Mouse (Mus musculus) adrenal gland, postnatal 36 days (tissue): Measurements from ENCODE around the gene Palm2. TPM values are rescaled to one million over a fixed set of nuclear protein-coding genes. Genes with fewer than 3 reads are reported as not detected.

Experiments
- DNase-seq, 2 experiments: peaks; one replicate each; pipeline ENCODE4 v3.0.0; 2021; ENCODE audit warnings: mixed read lengths in 1 of 2
- total RNA-seq, 2 experiments: library from RNA; stranded (reverse); gene quantifications; 2 replicates each; pipeline ENCODE4 v1.2.3; 2021

Palm2 gene
- total RNA-seq, 2 experiments from 2014 or later: 12.7 to 47.5 TPM

DNA sequence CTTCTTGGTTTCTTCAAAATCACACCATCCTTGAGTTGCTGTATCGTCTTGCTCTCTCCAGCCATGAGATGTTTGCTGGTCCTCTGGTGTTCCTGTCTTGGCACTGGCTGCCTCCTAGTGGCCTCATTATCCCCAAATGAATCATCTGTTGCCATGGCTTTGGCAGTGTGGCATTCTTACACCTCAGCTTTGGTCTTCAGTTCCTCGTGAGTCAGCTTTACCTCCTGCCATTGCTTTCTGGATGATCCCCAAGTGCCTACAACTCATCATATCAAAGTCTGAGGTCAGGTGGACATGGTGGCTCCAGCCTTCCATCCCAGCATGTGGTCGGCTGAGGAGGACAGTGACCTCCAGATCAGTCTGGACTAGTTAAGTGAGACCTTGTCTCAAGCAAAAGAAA is 232.1 kb downstream of the Palm2 start:
- DNase-seq: peak; percentile 43 to 63

DNA sequence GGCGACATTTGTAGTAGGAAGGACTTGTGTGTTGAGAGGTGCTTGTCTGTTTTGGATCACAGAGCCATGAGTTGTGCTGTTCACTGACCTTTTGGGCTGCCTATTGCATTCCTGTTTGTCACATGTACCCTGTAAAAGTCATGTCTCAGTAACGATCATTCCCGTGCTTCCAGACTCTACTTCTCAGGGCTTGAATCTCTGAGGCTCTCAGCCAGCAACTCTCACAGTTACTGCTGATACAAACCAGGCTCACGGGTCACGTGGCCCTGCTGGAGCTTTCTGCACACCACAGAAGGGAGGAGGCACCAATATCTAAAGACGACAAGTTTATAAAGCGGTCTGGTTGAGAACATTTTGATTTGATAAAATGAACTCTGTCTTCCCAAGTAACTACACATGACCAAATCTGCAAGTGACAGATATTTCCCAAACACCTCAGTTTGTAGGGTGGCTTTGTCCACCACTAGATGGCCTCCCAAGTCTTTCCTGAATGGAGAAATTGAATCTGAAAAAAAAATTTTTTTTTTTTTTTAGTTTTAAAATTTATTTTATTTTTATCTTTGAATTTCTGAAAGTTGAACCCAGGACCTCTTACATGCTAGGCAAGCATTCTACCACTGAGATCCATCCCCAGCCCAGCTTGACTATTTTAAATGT is 236.9 kb downstream of the Palm2 start:
- peak; percentile 40 to 61 for DNase-seq

DNA sequence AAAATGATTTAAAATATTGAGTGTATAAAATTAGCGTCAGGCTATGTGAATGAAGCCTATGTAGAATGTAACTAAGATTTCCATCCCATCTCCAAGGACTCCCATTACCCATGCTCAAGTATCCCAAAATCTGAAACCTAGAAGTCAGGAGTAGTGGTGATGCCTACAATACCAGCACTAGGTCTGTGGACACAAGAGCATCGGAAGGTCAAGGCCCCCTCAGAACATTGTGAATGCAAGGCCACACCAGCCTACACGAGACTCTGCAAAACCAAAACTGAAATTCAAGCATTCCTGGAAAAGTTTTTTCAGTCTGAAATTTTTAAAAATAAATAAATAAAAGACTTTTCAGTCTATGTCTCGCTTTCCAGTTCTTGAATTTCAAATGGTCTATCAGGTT is 238.5 kb downstream of the Palm2 start:
- DNase-seq: peak; percentile 31 to 35

DNA sequence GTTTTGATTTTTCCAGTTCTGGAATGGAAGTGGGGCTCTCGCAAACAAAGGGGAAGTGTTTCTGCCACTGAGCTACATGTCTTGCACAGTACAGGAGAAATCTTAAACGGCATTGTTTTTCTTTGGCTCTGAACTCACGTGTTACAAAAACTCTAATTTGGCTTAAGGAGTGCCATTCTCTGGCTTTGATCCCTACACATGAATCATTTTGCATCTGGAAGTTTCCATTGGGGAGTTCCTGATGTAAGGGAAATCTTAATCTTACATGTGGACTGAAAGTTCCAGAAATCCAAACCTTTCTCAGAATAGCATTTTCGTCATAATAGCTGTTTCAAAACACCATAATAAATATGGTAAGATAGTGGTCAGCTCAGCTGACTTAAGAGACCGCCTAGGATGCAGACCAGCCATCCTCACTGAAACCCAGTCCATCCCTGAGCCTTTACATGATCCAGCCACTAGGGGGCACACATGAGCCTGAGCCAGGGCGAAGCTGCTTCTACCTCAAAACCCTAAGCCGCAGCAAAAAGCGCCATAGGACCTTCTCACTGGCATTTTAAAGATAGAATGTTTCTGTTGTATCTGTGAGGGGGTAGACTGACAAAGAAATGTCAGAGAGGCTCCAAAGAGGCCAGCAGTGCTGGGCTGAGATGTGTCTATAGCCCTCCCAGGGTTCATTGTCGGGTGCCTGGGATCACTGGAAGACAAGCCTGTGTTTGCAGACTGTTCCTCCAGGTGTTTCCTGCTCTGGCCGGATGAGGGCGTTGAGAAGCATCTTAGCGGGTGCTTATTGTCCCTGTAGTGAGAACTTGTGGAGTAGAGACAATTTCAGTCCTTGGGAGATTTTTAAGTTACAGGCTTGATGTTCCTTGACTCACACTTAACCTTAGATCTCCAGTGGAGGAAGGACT is 239.2 kb downstream of the Palm2 start:
- DNase-seq: peak; percentile 92 to 93

DNA sequence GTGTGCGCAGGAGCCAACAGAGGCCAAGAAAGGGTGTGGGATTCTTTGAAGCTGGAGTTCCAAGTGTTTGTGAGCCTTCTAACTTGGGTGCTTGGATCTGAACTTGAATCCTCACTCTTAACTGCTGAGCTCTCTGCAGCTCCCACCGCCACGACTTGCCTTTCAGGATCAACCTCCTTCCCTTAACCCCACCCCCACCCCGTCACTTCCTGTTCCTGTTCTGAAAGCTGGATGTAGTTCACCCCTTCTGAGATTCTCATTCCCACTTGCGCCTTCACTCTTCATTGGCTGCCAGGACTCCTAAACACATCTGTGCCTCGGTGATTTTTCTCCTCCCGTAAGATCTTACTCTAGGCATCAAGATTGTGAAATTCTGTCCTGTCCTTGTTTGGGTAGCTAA is 240.3 kb downstream of the Palm2 start:
- no peak for DNase-seq

DNA sequence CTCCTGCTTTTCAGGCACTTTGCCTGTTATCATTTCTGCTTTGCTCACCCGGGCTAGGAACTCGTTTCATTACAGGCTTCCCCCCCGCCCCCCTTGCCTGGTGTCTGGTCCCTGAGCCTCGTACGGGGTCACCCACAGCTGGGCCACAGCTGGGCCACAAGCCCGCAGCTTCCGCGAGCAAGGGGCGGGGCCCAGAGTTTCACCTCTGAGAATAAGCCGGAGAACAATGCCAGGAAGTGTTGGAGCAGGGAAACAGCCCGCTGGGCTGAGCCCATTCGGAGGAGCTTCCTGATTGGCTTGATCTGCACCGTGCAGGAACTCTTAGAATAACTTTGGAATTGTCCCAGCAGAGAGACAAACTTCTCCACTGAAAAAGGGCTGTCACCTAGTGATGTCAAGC is 241.3 kb downstream of the Palm2 start:
- DNase-seq: peak; percentile 73 to 81

DNA sequence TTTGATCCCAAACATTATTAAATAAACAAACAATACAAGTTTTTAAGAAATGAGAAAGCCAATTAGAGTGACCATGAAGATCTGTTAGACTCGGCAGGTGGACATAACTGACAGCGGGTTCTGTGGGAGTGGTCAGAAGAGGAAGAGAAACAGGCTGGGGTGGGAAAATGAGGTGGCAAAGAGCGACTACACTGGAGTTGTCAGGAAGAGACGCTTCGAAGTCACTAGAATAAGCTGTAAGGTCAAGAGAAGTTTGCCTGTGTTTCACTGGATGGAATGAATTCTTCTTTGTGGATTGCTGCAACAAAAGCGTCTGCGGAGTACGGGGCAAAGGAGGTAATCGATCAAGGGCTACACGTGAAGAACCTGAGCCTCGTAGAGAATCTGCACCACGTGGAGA is 243.9 kb downstream of the Palm2 start:
- DNase-seq: no peak

DNA sequence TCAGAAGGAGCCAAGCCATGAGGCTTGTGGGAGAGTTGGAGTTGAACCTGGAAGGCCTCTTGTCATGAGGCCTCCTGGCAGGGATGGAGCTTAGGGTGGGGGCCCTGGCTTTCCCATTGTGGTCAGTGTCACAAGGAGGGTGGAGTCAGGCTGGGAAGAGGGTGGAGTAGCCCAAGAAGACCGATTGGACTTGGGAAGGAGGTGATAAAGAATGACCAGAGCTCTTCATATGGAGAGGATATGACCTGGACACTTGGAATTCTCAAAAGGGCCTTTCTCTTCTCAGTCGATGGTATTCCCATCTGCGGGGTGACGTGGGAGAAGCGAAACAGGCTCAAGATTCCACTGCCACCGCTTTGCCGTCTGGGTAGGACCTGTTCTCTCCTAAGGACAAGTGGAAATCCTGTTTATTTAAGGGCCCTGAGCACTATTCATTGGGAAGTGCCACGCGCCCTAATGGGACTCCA is 245.0 kb downstream of the Palm2 start:
- DNase-seq: peak in 1 of 2 experiments; percentile 11

DNA sequence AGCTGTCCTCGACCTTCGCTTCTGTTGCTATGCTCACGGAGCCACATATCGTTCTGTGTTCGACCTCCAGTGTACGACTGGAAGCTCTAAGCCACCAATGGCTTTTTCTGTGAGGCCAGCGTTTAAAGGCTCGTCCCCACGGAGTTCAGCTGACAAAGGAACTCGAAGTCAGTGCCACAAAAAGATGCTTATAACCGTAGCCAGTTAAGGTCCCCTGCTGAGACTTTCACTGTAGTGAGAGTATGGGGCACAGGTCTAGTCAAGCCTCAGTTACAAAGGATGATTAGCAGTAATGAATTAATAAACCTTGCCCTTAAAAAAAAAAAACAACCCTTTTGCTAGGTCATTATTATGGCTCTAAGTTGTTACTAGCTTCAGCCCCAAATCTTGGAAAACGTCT is 246.1 kb downstream of the Palm2 start:
- no peak for DNase-seq

DNA sequence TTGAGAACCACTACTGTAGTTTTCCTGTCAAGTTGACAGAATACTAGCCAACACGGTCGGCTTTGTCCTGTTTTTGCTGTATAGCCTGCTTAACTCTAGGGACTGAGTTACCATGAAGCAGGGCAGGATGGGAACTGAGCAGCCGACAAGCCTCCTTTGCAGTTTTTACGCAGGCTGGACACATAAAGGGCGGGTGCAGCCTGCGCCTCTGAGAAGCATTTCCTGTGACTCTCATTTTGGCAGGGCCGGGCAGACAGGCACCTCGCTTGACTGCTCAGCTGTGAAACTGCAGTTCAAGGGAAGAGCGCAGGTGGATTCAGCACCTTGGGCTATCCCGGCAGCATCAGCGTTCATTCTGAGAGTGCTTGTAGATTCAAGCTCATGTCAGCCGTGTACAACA is 247.5 kb downstream of the Palm2 start:
- peak in 1 of 2 experiments; percentile 43 for DNase-seq

DNA sequence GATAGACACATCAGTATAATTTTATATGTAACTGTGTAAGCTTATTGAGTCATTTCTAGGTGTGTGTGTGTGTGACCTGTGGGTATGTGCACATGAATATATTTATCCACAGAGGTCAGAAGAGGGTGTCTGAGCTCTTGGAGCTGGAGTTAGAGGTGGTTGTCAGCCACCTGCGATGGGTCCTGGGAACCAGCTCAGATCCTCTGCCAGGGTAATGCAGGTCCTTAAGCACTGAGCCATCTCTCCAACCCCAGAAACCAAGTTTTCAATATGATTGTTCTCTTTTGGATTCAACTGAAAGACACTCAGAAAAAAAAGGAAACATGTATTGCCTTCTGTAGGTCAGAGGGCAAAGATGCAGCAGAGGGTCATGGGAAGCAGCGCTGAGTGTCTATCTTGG is 248.3 kb downstream of the Palm2 start:
- no peak for DNase-seq

DNA sequence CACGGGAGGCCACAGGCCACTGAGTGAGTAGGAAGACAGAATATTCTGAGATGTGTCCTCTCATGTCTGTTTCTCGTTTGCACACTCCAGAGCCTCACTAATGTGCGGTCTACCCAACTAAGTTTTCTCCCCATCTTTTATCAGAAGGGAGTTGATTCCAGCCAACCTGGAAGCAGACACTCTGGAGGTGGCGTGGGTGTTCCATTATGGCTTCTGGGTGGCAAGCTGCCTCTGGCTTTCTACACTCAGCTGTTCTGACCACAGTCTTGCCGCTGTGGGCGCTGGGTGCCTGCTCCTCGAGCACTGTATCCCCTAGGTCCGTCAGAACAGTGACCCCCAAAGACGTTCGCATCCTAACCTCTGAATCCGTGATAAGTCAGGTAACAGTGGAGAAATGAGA is 248.9 kb downstream of the Palm2 start:
- no peak for DNase-seq

DNA sequence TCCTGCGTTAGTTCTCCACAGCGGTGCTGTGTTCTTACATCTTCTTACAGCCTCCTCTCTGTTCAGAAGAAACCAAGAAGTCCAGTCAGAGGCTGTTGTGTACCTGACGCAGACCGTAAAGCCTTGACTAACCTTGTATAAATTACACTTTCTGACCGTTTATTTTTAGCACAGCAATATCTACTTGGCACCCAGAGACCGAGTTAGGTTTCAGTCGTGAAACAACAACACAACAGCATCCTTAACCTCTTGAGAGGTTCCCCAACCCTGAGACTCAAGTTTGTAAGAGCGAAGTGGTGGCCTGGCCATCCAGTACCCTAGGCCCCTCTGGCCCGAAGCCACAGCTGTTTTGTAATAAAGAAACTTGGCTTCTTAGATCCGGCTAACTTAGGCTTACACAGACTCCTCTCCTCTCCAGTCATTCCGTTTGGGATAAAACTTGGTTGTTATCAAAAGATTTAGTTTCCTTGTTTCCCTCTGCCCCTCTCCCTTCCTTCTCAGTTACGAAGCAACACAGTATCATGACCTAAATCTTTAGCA is 250.7 kb downstream of the Palm2 start:
- DNase-seq: no peak

DNA sequence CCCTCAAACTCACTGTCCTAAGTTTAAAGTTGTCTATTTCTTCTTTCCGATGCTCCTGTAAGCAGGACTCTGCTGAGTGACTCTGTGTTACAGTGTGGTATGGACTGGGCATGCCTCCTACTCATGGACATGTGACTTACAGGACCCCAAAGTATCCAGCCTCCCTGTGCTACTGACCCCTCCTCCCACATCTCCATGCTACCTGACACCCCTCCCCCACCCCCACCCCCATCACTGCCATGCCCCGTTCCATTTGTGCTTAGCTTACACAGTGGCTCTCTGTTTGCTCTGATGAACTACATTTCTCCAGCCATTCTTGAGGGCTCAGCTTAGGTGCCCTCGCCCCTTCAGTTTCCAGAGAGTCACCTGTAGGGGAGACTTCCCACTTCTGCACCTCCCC is 252.7 kb downstream of the Palm2 start:
- DNase-seq: no peak

DNA sequence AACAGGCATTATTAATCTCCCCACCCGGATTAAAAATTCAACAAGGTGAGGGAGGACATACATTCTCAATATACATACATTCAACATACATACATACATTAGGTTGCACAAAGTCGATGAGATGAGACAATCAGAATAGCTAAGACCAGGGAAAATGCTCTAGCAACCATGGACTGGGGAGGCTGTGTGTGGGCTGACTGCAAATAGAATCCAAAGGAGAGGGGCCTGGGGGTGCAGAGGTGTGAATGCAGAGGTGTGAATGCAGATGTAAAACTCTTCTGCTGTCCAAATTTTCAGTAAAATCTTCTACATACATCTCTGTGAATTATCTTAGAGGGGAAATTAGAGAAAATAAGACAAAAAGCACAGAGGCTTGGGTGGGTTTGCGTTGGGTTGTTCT is 253.5 kb downstream of the Palm2 start:
- DNase-seq: no peak

DNA sequence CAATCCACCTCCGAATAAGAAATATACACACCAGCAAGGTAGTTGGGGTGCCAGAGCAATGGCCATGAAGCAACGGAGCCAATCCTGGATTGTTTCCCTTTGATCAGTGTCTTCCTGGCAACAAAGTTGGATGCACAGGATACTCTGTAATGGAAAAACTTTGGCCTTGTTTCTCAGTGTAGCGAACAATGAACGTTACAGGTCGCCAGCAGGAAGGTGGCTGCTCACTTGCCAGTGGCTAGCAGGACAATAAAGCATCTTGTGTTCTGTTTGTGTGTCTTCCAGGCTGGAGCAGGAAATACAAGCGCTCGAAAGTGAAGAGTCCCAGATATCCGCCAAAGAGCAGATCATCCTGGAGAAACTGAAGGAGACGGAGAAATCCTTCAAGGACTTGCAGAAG is 254.1 kb downstream of the Palm2 start:
- no peak for DNase-seq

DNA sequence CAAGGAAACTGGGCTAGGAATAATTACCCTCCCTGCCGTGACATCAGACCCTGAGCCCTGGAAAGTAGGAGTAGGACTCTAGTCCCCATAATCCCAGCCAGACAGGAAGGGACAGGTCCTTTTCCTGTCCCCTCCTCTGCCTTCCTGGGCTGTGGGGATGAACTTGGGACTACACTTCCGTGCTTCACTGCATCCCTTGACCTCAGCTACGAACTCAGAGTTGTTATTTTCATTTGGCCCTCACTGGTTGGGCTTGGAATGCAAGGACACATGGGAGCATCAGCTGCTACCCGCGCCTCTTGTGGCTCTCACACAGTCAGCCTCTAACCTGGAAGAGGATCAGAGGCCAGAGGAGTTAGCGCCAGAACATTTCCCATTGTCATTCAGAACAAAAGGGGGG is 256.0 kb downstream of the Palm2 start:
- peak in 1 of 2 experiments; percentile 14 for DNase-seq

DNA sequence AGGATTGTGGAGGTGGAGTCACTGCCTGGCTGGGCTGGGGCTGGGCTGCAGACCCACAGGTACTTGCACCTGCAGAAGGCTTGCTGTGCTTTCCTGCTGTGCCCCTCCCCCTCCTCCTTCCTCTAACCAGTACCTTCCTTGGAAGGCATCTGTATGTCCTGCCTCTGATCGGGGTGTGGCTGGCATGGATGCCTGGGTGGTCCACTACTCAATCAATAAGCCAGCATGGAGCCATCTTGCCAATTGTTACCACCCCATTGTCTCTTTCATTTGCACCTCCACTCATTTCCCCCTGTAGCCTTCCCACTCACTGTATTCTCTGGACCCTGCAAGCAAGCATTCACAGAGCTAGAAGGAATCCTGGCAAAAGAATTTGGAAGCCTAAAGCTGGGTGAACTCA is 256.8 kb downstream of the Palm2 start:
- DNase-seq: no peak

DNA sequence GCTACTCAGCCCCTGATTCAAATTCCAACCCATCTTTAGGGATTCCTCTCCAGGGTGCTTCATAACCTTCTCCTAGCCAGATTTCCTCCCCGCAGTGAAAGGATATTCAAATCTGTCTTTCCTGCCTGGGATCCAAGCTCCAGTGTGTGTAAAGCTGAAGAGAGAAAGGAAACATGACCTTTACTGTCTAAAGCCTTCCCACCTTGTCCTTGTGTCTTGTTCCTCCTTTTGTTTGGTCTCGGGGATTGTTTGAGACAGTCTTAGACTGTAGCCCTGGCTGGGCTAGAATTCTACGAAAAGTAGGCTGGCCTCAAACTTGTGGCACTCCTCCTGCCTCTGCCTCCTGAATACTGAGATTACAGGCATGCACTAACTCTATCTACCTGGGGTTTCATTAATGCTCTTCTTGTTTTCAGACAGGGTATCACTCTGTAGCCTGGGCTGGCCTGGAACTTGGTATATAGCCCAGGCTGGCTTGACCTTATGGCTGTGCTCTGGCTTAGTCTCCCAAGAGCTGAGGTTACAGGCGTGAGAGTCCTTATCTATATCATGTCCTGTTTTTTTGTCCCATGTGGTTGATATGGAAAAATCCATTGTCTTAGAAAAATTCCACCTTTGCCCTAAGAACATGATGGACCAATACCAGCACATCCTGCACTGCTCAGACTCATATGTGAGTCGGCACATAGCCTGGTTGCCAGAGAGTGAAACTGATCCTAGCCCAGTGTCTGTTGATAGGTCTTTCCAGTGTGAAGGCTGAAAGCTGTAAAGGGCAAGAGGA is 260.5 kb downstream of the Palm2 start:
- DNase-seq: no peak

DNA sequence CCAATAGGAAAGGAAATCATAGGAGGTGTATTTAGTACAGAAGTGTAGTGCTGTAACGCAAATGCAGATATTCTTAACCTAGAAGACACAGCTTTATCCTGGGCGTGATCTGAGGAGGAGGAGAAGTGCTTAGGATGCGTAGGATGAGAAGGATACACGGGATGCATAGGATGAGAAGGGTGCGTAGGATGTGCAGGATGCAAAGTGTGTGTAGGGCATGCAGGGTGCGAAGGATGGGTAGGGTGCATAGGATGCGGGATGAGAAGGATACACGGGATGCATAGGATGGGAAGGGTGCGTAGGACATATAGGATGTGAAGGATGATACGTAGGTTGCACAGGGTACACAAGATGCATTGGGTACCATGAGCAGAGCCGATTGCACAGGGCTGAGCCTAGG is 262.9 kb downstream of the Palm2 start:
- no peak for DNase-seq

DNA sequence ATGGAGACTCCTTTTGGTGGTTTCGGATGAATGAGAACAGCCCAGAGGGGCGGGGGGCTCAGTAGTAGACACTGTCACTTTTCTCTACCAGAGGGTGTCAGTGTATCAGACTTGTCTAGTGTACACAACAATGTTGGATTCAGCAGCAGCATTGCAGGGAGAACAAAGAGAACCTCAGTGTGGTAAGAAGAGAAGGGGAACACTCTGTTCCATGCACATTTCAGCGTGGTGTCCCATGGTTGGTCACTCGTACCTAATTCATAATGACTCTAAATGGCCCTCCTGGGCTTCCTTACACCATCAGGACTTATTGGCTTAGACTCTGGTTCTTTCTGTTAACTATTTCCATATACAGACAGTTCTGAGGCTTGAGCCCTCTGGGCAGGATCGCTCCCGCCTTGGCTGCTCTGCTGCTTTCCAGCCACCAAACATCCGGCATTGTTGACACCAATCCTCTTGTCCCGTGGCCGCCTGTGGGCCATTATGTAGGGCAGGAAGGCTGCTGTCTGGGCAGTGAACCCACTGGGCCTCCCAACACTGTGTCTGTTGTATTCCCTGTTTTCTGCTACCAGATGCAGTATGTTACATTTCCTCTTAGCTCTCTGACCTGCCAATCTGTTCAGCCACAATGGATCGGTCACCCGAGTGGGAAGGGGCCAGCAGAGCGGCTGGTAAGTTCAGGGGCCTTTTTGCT is 264.0 kb downstream of the Palm2 start:
- DNase-seq: no peak

DNA sequence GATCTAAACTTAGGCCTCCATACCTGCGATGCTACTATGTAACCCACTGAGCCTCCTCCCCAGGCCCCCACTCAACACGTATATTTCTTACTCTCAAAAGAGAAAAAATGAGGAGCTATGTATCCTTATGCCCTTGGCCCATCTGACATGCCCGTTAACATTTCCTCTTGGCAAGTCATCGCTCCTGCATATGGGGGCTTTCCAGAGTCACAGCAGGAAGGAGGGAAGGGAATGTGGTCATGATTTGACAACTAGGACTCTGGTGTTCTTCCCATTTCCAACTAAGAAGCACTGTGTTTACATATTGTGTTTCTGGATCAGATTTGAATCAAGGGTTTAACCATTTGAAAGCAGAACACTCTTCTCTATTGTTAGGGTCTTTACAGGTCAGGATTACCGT is 267.5 kb downstream of the Palm2 start:
- DNase-seq: no peak
